Comparison of ENCODE assay signal across 7 mouse cellular contexts in the genomic region with DNA sequence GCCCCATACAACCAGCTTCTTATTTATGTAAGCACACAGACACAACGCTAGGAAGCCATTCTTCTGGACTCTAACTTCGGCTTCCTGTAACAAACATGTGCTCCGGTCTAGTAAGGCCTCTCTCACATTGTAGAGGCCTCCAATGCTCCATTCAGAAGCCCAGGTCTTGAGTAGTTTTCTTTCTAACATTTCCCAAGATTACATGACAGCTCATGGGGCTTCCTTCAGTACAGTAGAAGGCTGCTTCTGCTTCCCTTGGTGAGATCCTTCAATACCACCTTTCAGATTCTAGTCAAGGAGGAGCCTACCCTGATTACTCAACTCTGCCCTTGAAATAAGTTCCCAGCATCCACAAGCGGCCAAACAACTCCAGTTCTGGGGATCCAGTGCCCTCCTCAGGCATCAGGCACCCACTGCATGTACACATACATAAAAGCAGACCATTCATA. TPM values are rescaled to one million over a fixed set of nuclear protein-coding genes. Genes with fewer than 3 reads are reported as not detected.
DNase-seq lines count a peak whose midpoint lies in the region; ATAC-seq and TF ChIP-seq lines count a peak whose summit lies in the region.

No protein-coding gene starts in this region.

- peak overlapping the region; percentile 99 for H3K9ac ChIP-seq in lung, embryonic 14.5 days
- H3K9ac ChIP-seq in hindbrain, postnatal 0 days (replicated peaks; ENCODE audit: low read length), result peak overlapping the region; percentile 99; the same call in 1 of the 2 replicates
- H3K9ac ChIP-seq in neural tube, embryonic 14.5 days (replicated peaks; ENCODE audit: low read depth, low read length), result peak overlapping the region; percentile 97

- DNase-seq in lung, embryonic 14.5 days, result peak; percentile 25
- no peak for DNase-seq in lung, postnatal 25 days (ENCODE audit: low spot score)
- DNase-seq in hindbrain, postnatal 0 days (ENCODE audit: low spot score), result no peak
- no peak for DNase-seq in c-Kit-positive CD71-positive TER-119-positive erythroid progenitor cells, embryonic 14.5 days (ENCODE audit: low spot score)
- DNase-seq in layer of hippocampus, adult 8-10 months (ENCODE audit: low spot score in 2 of 2), result no peak

- peaks cover 15% of the 10 kb centered on the region; the same call in 1 of the 2 replicates for H3K36me3 ChIP-seq in lung, embryonic 14.5 days (ENCODE audit: insufficient read depth)
- no peaks in the 10 kb centered on the region for H3K36me3 ChIP-seq in hindbrain, postnatal 0 days (ENCODE audit: insufficient read depth, low read length)
- no peaks in the 10 kb centered on the region for H3K36me3 ChIP-seq in neural tube, embryonic 14.5 days (ENCODE audit: control insufficient read depth, insufficient read depth, low read length)

- no peak for TF ChIP-seq POLR2A in cortical plate, adult 2 months (IDR thresholded peaks at IDR 0.05; ENCODE audit: extremely low read depth, insufficient read depth, low read length)

- no peaks in the 10 kb centered on the region for H3K9me3 ChIP-seq in lung, embryonic 14.5 days (ENCODE audit: low read depth, low read length)
- no peaks in the 10 kb centered on the region for H3K9me3 ChIP-seq in hindbrain, postnatal 0 days (ENCODE audit: low read length)
- no peaks in the 10 kb centered on the region for H3K9me3 ChIP-seq in neural tube, embryonic 14.5 days (ENCODE audit: control insufficient read depth, low read length)

- TF ChIP-seq CTCF in lung, embryonic 14.5 days (IDR thresholded peaks at IDR 0.05; ENCODE audit: low read depth), result no peak
- no peak for TF ChIP-seq CTCF in cortical plate, adult 2 months (IDR thresholded peaks at IDR 0.05; ENCODE audit: extremely low read depth, insufficient read depth, low read length)
- TF ChIP-seq CTCF in hindbrain, postnatal 0 days (IDR thresholded peaks at IDR 0.05; ENCODE audit: low read depth), result peak; percentile 18; the same call in 1 of the 2 replicates

- H3K4me2 ChIP-seq in lung, embryonic 14.5 days, result peak overlapping the region; percentile 74
- peak overlapping the region; percentile 98 for H3K4me2 ChIP-seq in hindbrain, postnatal 0 days (ENCODE audit: low read depth, low read length)
- peak overlapping the region; percentile 88 for H3K4me2 ChIP-seq in neural tube, embryonic 14.5 days (ENCODE audit: low read depth, low read length)

- peaks cover 15% of the 10 kb centered on the region for H3K4me1 ChIP-seq in lung, embryonic 14.5 days (ENCODE audit: insufficient read depth)
- H3K4me1 ChIP-seq in cortical plate, adult 2 months (ENCODE audit: control insufficient read depth, insufficient read depth, low read length), result peaks cover 11% of the 10 kb centered on the region
- peaks cover 14% of the 10 kb centered on the region for H3K4me1 ChIP-seq in hindbrain, postnatal 0 days (ENCODE audit: insufficient read depth, low read length)
- H3K4me1 ChIP-seq in neural tube, embryonic 14.5 days (ENCODE audit: control insufficient read depth, insufficient read depth, low read length), result peaks cover 28% of the 10 kb centered on the region

- 23% methylated on average over 4 of the region's 4 CpGs for WGBS in lung, embryonic 14.5 days
- 39% methylated on average over 4 of the region's 4 CpGs for WGBS in hindbrain, postnatal 0 days
- WGBS in neural tube, embryonic 14.5 days, result 38% methylated on average over 4 of the region's 4 CpGs

- H3K27ac ChIP-seq in lung, embryonic 14.5 days (ENCODE audit: low read depth), result peak overlapping the region; percentile 96
- peak overlapping the region; percentile 18; the same call in 1 of the 2 replicates for H3K27ac ChIP-seq in cortical plate, adult 2 months (ENCODE audit: insufficient read depth, low read length)
- H3K27ac ChIP-seq in hindbrain, postnatal 0 days, result peak overlapping the region; percentile 99
- H3K27ac ChIP-seq in neural tube, embryonic 14.5 days (ENCODE audit: low read depth, low read length), result peak overlapping the region; percentile 91

- peak overlapping the region; percentile 95 for H3K4me3 ChIP-seq in lung, embryonic 14.5 days (ENCODE audit: low read depth, low read length)
- peak overlapping the region; percentile 74 for H3K4me3 ChIP-seq in cortical plate, adult 2 months (ENCODE audit: insufficient read depth, low read length)
- H3K4me3 ChIP-seq in hindbrain, postnatal 0 days (ENCODE audit: low read length), result peak overlapping the region; percentile 92
- H3K4me3 ChIP-seq in neural tube, embryonic 14.5 days (ENCODE audit: low read depth, low read length), result peak overlapping the region; percentile 94

- 0 out of 2 replicates have a peak, but pooled peaks have one; percentile 4 for ATAC-seq in lung, embryonic 14.5 days (ENCODE audit: insufficient read depth)
- ATAC-seq in hindbrain, postnatal 0 days, result no peak
- ATAC-seq in neural tube, embryonic 14.5 days (ENCODE audit: low read depth), result no peak

- no peaks in the 10 kb centered on the region for H3K27me3 ChIP-seq in lung, embryonic 14.5 days (ENCODE audit: insufficient read depth, low read length)
- H3K27me3 ChIP-seq in hindbrain, postnatal 0 days (ENCODE audit: insufficient read depth, low read length), result no peaks in the 10 kb centered on the region
- H3K27me3 ChIP-seq in neural tube, embryonic 14.5 days (ENCODE audit: control insufficient read depth, insufficient read depth, low read length), result no peaks in the 10 kb centered on the region; the same call in 1 of the 2 replicates

RNA-seq across cellular contexts. Expression of a gene that starts 7.1 kb away (rescaled TPM):
- polyA plus RNA-seq in lung, embryonic 14.5 days (2014; fragmentation: Nextera tagmentation; extraction: Ambion mirVana), result 34.1 and 36.0 TPM in 2 replicates
- polyA plus RNA-seq in cortical plate, adult 2 months (2012; rRNA removed), result 28.1 and 32.9 TPM in 2 replicates
- 35.7 and 36.3 TPM in 2 replicates for total RNA-seq in hindbrain, postnatal 0 days (2014; rRNA removed)
- polyA plus RNA-seq in hindbrain, postnatal 0 days (2015; fragmentation: Nextera tagmentation; extraction: Ambion mirVana), result 21.7 and 22.8 TPM in 2 replicates
- 29.0 and 34.8 TPM in 2 replicates for polyA plus RNA-seq in neural tube, embryonic 14.5 days (2014; fragmentation: Nextera tagmentation; extraction: Ambion mirVana)
- total RNA-seq in layer of hippocampus, adult 8-10 months (2022), result 10 to 100 TPM; 55.2 to 63.2 (median 60.2) TPM

RNA-seq across cellular contexts. Expression of a gene that starts 7.2 kb away (rescaled TPM):
- polyA plus RNA-seq in lung, embryonic 14.5 days (2014; fragmentation: Nextera tagmentation; extraction: Ambion mirVana), result 58.6 and 59.1 TPM in 2 replicates
- 57.5 and 60.4 TPM in 2 replicates for polyA plus RNA-seq in cortical plate, adult 2 months (2012; rRNA removed)
- total RNA-seq in hindbrain, postnatal 0 days (2014; rRNA removed), result 43.2 and 51.1 TPM in 2 replicates
- polyA plus RNA-seq in hindbrain, postnatal 0 days (2015; fragmentation: Nextera tagmentation; extraction: Ambion mirVana), result 45.5 TPM in 2 replicates
- polyA plus RNA-seq in neural tube, embryonic 14.5 days (2014; fragmentation: Nextera tagmentation; extraction: Ambion mirVana), result 53.3 and 56.5 TPM in 2 replicates
- 10 to 100 TPM; 57.7 to 66.1 (median 60.0) TPM for total RNA-seq in layer of hippocampus, adult 8-10 months (2022)

RNA-seq across cellular contexts. Expression of a gene that starts 22.3 kb away (rescaled TPM):
- polyA plus RNA-seq in lung, embryonic 14.5 days (2014; fragmentation: Nextera tagmentation; extraction: Ambion mirVana), result 0.80 and 0.88 TPM in 2 replicates
- polyA plus RNA-seq in cortical plate, adult 2 months (2012; rRNA removed), result 1.0 and 1.3 TPM in 2 replicates
- 0.32 and 0.68 TPM in 2 replicates for total RNA-seq in hindbrain, postnatal 0 days (2014; rRNA removed)
- 0.29 and 0.52 TPM in 2 replicates for polyA plus RNA-seq in hindbrain, postnatal 0 days (2015; fragmentation: Nextera tagmentation; extraction: Ambion mirVana)
- 0.17 and 0.21 TPM in 2 replicates for polyA plus RNA-seq in neural tube, embryonic 14.5 days (2014; fragmentation: Nextera tagmentation; extraction: Ambion mirVana)
- total RNA-seq in layer of hippocampus, adult 8-10 months (2022), result 1 to 10 TPM in 1 of 4 experiments, under 1 TPM in 3; 0.29 to 1.0 (median 0.71) TPM

Comparison
In these comparisons a context has a peak if more than half of its experiments do, and no peak if none do; other contexts are left out.
1. H3K27ac ChIP-seq: peak in every context shown above with its lines; median percentile 99 in hindbrain, postnatal 0 days; 96 in lung, embryonic 14.5 days; 91 in neural tube, embryonic 14.5 days; 18 in cortical plate, adult 2 months.